Mouse (Mus musculus): Measurements from ENCODE around the gene Taar2. TPM values are rescaled to one million over a fixed set of nuclear protein-coding genes. Genes with fewer than 3 reads are reported as not detected.

Gene Taar2
- polyA plus RNA-seq, 1 experiment from 2014 or later = not detected

DNA sequence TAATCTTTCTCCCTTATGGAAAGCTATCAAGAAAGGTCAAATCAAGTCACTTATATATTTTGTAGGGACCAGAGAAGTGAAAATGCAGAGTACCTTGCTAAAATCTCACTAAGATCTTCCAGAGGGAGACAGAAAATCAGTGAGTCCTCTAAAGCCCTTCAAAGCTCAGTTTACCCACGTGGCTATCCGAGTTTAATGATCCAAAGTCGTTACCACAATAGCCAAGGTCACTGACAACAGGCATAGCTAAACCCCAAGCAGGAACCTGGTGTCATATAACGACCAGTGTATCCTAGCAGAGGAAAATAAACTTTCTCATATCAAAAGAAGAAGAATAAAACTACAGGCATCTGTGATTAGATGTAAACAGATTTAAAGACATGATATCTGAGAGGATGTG lies 759 bp upstream of the Taar2 start:
- no peaks in the 10 kb centered on the region for H3K27me3 ChIP-seq (ENCODE audit: control insufficient read depth, insufficient read depth, low read depth, low read length)
- no peaks in the 10 kb centered on the region for H3K9me3 ChIP-seq (replicated peaks; ENCODE audit: control insufficient read depth, low read length, poor library complexity, severe bottlenecking)
- 38% methylated on average over 4 of the region's 4 CpGs for WGBS
- no peak overlapping the region for H3K27ac ChIP-seq (ENCODE audit: low read length)
- H3K9ac ChIP-seq (ENCODE audit: low read depth, low read length) = no peak overlapping the region
- no peaks in the 10 kb centered on the region for H3K36me3 ChIP-seq (ENCODE audit: control insufficient read depth, insufficient read depth, low read length)
- ATAC-seq = no peak
- no peaks in the 10 kb centered on the region; the same call in 1 of the 2 replicates for H3K4me1 ChIP-seq (ENCODE audit: control insufficient read depth, insufficient read depth, low read length)
- no peak overlapping the region for H3K4me2 ChIP-seq (ENCODE audit: low read length)
- no peak overlapping the region for H3K4me3 ChIP-seq (ENCODE audit: low read depth, low read length)

- H3K4me1 ChIP-seq (ENCODE audit: control insufficient read depth, insufficient read depth, low read length) = no peaks in the 10 kb centered on the region; the same call in 1 of the 2 replicates
- H3K4me2 ChIP-seq (ENCODE audit: low read length) = no peak overlapping the region
- no peaks in the 10 kb centered on the region for H3K36me3 ChIP-seq (ENCODE audit: control insufficient read depth, insufficient read depth, low read length)
- H3K4me3 ChIP-seq (ENCODE audit: low read depth, low read length) = no peak overlapping the region
- no peak overlapping the region for H3K27ac ChIP-seq (ENCODE audit: low read length)
- no peaks in the 10 kb centered on the region for H3K9me3 ChIP-seq (replicated peaks; ENCODE audit: control insufficient read depth, low read length, poor library complexity, severe bottlenecking)
- no peak overlapping the region for H3K9ac ChIP-seq (ENCODE audit: low read depth, low read length)
- no peak for ATAC-seq
- no peaks in the 10 kb centered on the region for H3K27me3 ChIP-seq (ENCODE audit: control insufficient read depth, insufficient read depth, low read depth, low read length)
- 79% methylated on average over 5 of the region's 5 CpGs for WGBS
Measured at GRCm38 (mm10) chr10:23942465-23942864, 4.1 kb downstream of the Taar2 start.

GRCm38 (mm10) chr10:23948026-23948425 lies 9.7 kb downstream of the Taar2 start:
- Histone ChIP-seq H3K9me3 (replicated peaks; ENCODE audit: control insufficient read depth, low read length, poor library complexity, severe bottlenecking) (no peaks in the 10 kb centered on the region), H3K9ac (ENCODE audit: low read depth, low read length) (no peak overlapping the region), H3K27me3 (ENCODE audit: control insufficient read depth, insufficient read depth, low read depth, low read length) (no peaks in the 10 kb centered on the region), H3K4me1 (ENCODE audit: control insufficient read depth, insufficient read depth, low read length) (no peaks in the 10 kb centered on the region), H3K36me3 (ENCODE audit: control insufficient read depth, insufficient read depth, low read length) (no peaks in the 10 kb centered on the region), H3K4me2 (ENCODE audit: low read length) (no peak overlapping the region), H3K4me3 (ENCODE audit: low read depth, low read length) (no peak overlapping the region), H3K27ac (ENCODE audit: low read length) (no peak overlapping the region)
- 61% methylated on average over 7 of the region's 7 CpGs for WGBS
- no peak for ATAC-seq

DNA sequence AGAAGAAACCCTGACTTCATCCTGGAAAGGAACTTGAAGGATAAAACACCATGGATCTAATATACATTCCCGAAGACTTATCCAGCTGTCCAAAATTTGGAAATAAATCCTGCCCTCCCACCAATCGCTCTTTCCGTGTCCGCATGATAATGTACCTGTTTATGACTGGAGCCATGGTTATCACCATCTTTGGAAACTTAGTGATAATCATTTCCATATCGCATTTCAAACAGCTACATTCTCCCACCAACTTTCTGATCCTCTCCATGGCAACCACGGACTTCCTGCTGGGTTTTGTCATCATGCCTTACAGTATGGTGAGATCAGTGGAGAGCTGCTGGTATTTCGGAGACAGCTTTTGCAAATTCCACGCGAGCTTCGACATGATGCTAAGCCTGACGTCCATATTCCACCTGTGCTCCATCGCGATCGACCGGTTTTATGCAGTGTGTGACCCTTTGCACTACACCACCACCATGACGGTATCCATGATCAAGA lies 11.2 kb downstream of the Taar2 start, which contains the start of gene Taar3:
TSS of gene Taar3 (plus strand) at position 51 of the 498 bp plus-strand sequence.
- Histone ChIP-seq H3K27ac (ENCODE audit: low read length) (no peak within 1 kb of the TSS), H3K4me1 (ENCODE audit: control insufficient read depth, insufficient read depth, low read length) (no peaks in the 10 kb centered on the region), H3K27me3 (ENCODE audit: control insufficient read depth, insufficient read depth, low read depth, low read length) (no peaks in the 10 kb centered on the region), H3K9me3 (replicated peaks; ENCODE audit: control insufficient read depth, low read length, poor library complexity, severe bottlenecking) (no peaks in the 10 kb centered on the region), H3K9ac (ENCODE audit: low read depth, low read length) (no peak within 1 kb of the TSS), H3K36me3 (ENCODE audit: control insufficient read depth, insufficient read depth, low read length) (no peaks in the 10 kb centered on the region), H3K4me2 (ENCODE audit: low read length) (no peak within 1 kb of the TSS), H3K4me3 (ENCODE audit: low read depth, low read length) (no peak within 1 kb of the TSS)
- WGBS = 82% methylated on average over 16 of the region's 16 CpGs
- 0 out of 2 replicates have a peak, but pooled peaks have one; percentile 25 for ATAC-seq

DNA sequence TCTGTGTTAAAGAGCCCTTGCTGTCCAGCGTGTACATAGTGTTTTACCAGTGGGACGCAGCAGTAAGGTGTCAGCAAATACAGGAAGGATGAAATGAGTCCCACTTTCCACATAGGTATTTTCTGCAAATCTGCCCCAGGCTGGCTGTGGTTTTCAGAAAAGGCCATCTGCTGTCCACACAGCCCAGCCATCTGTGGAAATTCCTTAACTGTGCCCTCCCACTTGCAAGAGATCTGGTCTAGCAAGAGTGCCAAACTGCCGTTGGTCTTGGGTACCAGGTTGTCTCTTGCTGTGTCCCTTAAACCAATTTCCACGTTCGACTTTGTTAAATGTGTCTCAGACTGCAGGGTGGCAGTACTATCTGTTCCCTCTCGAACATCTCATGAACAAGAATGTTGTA lies 13.3 kb downstream of the Taar2 start:
- 88% methylated on average over 6 of the region's 6 CpGs for WGBS
- Histone ChIP-seq H3K27me3 (ENCODE audit: control insufficient read depth, insufficient read depth, low read depth, low read length) (no peaks in the 10 kb centered on the region), H3K9me3 (replicated peaks; ENCODE audit: control insufficient read depth, low read length, poor library complexity, severe bottlenecking) (no peaks in the 10 kb centered on the region), H3K4me3 (ENCODE audit: low read depth, low read length) (no peak overlapping the region), H3K4me2 (ENCODE audit: low read length) (no peak overlapping the region), H3K9ac (ENCODE audit: low read depth, low read length) (no peak overlapping the region), H3K36me3 (ENCODE audit: control insufficient read depth, insufficient read depth, low read length) (no peaks in the 10 kb centered on the region), H3K27ac (ENCODE audit: low read length) (no peak overlapping the region), H3K4me1 (ENCODE audit: control insufficient read depth, insufficient read depth, low read length) (no peaks in the 10 kb centered on the region)
- no peak for ATAC-seq

DNA sequence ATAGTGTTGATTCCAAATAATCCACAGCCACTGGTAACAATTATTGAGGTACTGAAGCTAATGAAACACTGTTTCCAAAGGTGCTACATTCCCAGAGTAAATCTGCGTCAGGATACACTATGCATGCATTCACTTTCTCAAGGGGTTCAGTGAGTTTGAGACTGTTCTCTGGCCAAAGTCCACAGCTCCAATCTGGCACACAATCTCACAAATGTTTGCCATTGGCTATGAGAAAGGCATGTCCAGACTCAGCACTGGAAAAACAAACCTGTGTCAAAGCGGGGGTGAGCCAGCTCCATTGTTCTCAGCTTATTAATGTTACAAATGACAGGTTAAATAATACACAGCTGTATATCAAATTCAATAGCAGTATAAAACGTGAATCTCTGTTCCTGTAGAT lies 20.7 kb downstream of the Taar2 start:
- no peak for ATAC-seq

GRCm38 (mm10) chr10:23960444-23960915 lies 22.1 kb downstream of the Taar2 start, which contains the start of gene Taar4:
Taar4 (plus strand) TSS chr10:23960494.
- Histone ChIP-seq H3K27me3 (ENCODE audit: control insufficient read depth, insufficient read depth, low read depth, low read length) (no peaks in the 10 kb centered on the region), H3K4me3 (ENCODE audit: low read depth, low read length) (no peak within 1 kb of the TSS), H3K36me3 (ENCODE audit: control insufficient read depth, insufficient read depth, low read length) (no peaks in the 10 kb centered on the region), H3K9me3 (replicated peaks; ENCODE audit: control insufficient read depth, low read length, poor library complexity, severe bottlenecking) (no peaks in the 10 kb centered on the region), H3K4me1 (ENCODE audit: control insufficient read depth, insufficient read depth, low read length) (no peaks in the 10 kb centered on the region), H3K27ac (ENCODE audit: low read length) (no peak within 1 kb of the TSS), H3K4me2 (ENCODE audit: low read length) (no peak within 1 kb of the TSS), H3K9ac (ENCODE audit: low read depth, low read length) (no peak within 1 kb of the TSS)
- WGBS = 96% methylated on average over 13 of the region's 13 CpGs
- no peak for ATAC-seq

More for the DNA sequence above, 20.7 kb downstream of the Taar2 start:
- no peaks in the 10 kb centered on the region for H3K36me3 ChIP-seq (ENCODE audit: control insufficient read depth, insufficient read depth, low read length)
- WGBS = 69% methylated on average over 3 of the region's 3 CpGs
- H3K4me2 ChIP-seq (ENCODE audit: low read length) = no peak overlapping the region
- H3K4me1 ChIP-seq (ENCODE audit: control insufficient read depth, insufficient read depth, low read length) = no peaks in the 10 kb centered on the region
- H3K9me3 ChIP-seq (replicated peaks; ENCODE audit: control insufficient read depth, low read length, poor library complexity, severe bottlenecking) = no peaks in the 10 kb centered on the region
- H3K9ac ChIP-seq (ENCODE audit: low read depth, low read length) = no peak overlapping the region
- no peak overlapping the region for H3K27ac ChIP-seq (ENCODE audit: low read length)
- no peaks in the 10 kb centered on the region for H3K27me3 ChIP-seq (ENCODE audit: control insufficient read depth, insufficient read depth, low read depth, low read length)
- no peak overlapping the region for H3K4me3 ChIP-seq (ENCODE audit: low read depth, low read length)

DNA sequence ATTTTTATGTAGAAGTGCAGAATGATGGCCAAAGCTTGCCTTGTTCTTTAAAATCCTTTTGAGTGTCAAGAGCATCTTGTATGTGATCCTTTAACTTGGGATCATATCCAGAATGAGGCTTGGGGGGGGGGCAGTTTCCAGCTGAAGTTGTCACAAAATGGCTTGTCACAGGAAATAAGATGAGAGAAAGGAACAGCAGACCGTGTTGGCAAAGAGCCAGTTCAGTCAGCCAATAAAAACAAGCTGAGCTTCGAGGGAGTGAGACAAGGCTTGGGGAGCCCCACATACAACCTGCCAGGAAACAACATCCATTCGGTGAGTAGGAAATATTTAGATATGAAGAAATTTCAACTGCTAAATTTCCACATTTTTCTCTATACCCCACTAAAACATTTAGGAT lies 25.1 kb downstream of the Taar2 start:
- Histone ChIP-seq H3K27ac (ENCODE audit: low read length) (no peak overlapping the region), H3K9ac (ENCODE audit: low read depth, low read length) (no peak overlapping the region), H3K4me2 (ENCODE audit: low read length) (no peak overlapping the region), H3K4me1 (ENCODE audit: control insufficient read depth, insufficient read depth, low read length) (no peaks in the 10 kb centered on the region), H3K4me3 (ENCODE audit: low read depth, low read length) (no peak overlapping the region), H3K36me3 (ENCODE audit: control insufficient read depth, insufficient read depth, low read length) (no peaks in the 10 kb centered on the region), H3K9me3 (replicated peaks; ENCODE audit: control insufficient read depth, low read length, poor library complexity, severe bottlenecking) (no peaks in the 10 kb centered on the region), H3K27me3 (ENCODE audit: control insufficient read depth, insufficient read depth, low read depth, low read length) (no peaks in the 10 kb centered on the region)
- 56% methylated on average over 3 of the region's 3 CpGs for WGBS
- ATAC-seq = no peak

- WGBS = 96% methylated on average over 6 of the region's 6 CpGs
- H3K9ac ChIP-seq (ENCODE audit: low read depth, low read length) = no peak overlapping the region
- no peak overlapping the region for H3K4me3 ChIP-seq (ENCODE audit: low read depth, low read length)
- H3K27ac ChIP-seq (ENCODE audit: low read length) = no peak overlapping the region
- no peaks in the 10 kb centered on the region for H3K36me3 ChIP-seq (ENCODE audit: control insufficient read depth, insufficient read depth, low read length)
- H3K4me1 ChIP-seq (ENCODE audit: control insufficient read depth, insufficient read depth, low read length) = no peaks in the 10 kb centered on the region
- no peaks in the 10 kb centered on the region for H3K27me3 ChIP-seq (ENCODE audit: control insufficient read depth, insufficient read depth, low read depth, low read length)
- no peaks in the 10 kb centered on the region for H3K9me3 ChIP-seq (replicated peaks; ENCODE audit: control insufficient read depth, low read length, poor library complexity, severe bottlenecking)
- H3K4me2 ChIP-seq (ENCODE audit: low read length) = no peak overlapping the region
- ATAC-seq = no peak
Measured at GRCm38 (mm10) chr10:23964921-23965610, 26.7 kb downstream of the Taar2 start.
